Comparison of ENCODE assay signal across 24 mouse cellular contexts in the genomic region with DNA sequence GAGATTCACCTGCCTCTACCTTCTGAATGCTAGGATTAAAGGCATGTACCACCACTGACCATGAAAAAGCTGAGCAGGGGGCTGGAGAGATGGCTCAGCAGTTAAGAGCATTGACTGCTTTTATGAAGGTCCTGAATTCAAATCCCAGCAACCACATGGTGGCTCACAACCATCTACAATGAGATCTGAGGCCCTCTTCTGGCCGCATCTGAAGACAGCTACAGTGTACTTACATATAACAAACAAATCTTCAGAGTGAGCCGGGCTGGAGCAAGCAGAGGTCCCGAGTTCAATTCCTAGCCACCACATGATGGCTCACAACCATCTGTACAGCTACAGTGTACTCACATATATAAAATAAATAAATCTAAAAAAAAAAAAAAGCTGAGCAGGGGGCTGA. TPM values are rescaled to one million over a fixed set of nuclear protein-coding genes. Genes with fewer than 3 reads are reported as not detected.
"Had no signal": no experiment of that assay in that cellular context is flagged by ENCODE, and none has a peak within 500 bp of the region (broad histone marks: within the 10 kb centered on the region; RNA-seq: fewer than 3 reads in every experiment).

No protein-coding gene starts in this region.

RNA-seq across cellular contexts. Expression of gene Gm10392, which starts 9.4 kb away (rescaled TPM):
- total RNA-seq: gastrocnemius, adult 2 months; gastrocnemius, postnatal 10 days; gastrocnemius, postnatal 25 days; gastrocnemius, postnatal 4 days; granulocyte monocyte progenitor cell, adult 5-6 weeks; heart, adult 18-20 months; heart, postnatal 14 days; heart, postnatal 36 days; hindbrain, postnatal 0 days; layer of hippocampus, postnatal 14 days; layer of hippocampus, postnatal 36 days; left cerebral cortex, adult 18-20 months; left cerebral cortex, postnatal 10 days; left cerebral cortex, postnatal 25 days; left cerebral cortex, postnatal 4 days; liver, adult 2 months had no signal
- polyA plus RNA-seq: heart, embryonic 13.5 days; hindbrain, embryonic 11.5 days; hindbrain, embryonic 13.5 days; hindbrain, postnatal 0 days; intestine, embryonic 14.5 days; kidney, adult 2 months; limb, embryonic 11.5 days; limb, embryonic 13.5 days; limb, embryonic 15.5 days; liver, adult 2 months had no signal
